Mouse (Mus musculus): ENCODE results near the gene Rad51ap1.

- TF ChIP-seq CTCF (conservative IDR thresholded peaks at IDR 0.05 in 1 of 2, IDR thresholded peaks at IDR 0.05 in 1 of 2; ENCODE audit: low read depth in 2 of 2, low read length in 2 of 2), result peak; percentile 14 to 56; a peak in 3 of 4 replicates
- no peak for TF ChIP-seq POLR2A (IDR thresholded peaks at IDR 0.05; ENCODE audit: low read depth, low read length)
- TF ChIP-seq PAX5 (IDR thresholded peaks at IDR 0.05; ENCODE audit: low read length), result no peak
- no peak for TF ChIP-seq ETS1 (conservative IDR thresholded peaks at IDR 0.05; ENCODE audit: low read depth, low read length)
- TF ChIP-seq MAFK (IDR thresholded peaks at IDR 0.05; ENCODE audit: insufficient replicate concordance, low read length), result no peak
- TF ChIP-seq TBP (conservative IDR thresholded peaks at IDR 0.05; ENCODE audit: low read depth, low read length), result no peak
- TF ChIP-seq ZNF384 (IDR thresholded peaks at IDR 0.05; ENCODE audit: low read depth, low read length), result no peak
- no peak for TF ChIP-seq KAT2A (IDR thresholded peaks at IDR 0.05; ENCODE audit: insufficient replicate concordance, low read length)
- TF ChIP-seq NELFE (IDR thresholded peaks at IDR 0.05; ENCODE audit: low read depth, low read length), result no peak
- TF ChIP-seq SMC3 (IDR thresholded peaks at IDR 0.05; ENCODE audit: low read depth, low read length), result peak; percentile 11; the same call in 1 of the 2 replicates
- no peak for TF ChIP-seq MEF2A (IDR thresholded peaks at IDR 0.05; ENCODE audit: borderline replicate concordance, low read depth, low read length)
- TF ChIP-seq E2F4 (IDR thresholded peaks at IDR 0.05; ENCODE audit: insufficient replicate concordance, low read depth, low read length), result no peak
Measured at GRCm38 (mm10) chr6:126948336-126948735, 8.9 kb upstream of the Rad51ap1 start.

Measured in CH12.LX (cell line).